Mouse (Mus musculus) yolk sac, embryonic 10.5 days (tissue): ENCODE data around the gene Trp53bp2.

ENCODE experiments used
- DNase-seq: peaks from one replicate; pipeline ENCODE4 v3.0.0-alpha.2; 2017; ENCODE audit warnings: low spot score

The Trp53bp2 gene

GRCm38 (mm10) chr1:182500224-182500623 is 91.3 kb downstream of the Trp53bp2 start:
- no peak for DNase-seq

GRCm38 (mm10) chr1:182500843-182501242 is 91.9 kb downstream of the Trp53bp2 start:
- no peak for DNase-seq

GRCm38 (mm10) chr1:182501815-182502405 is 92.9 kb downstream of the Trp53bp2 start:
- no peak for DNase-seq

- DNase-seq: no peak
These were observed 93.6 kb downstream of the Trp53bp2 start for GRCm38 (mm10) chr1:182502491-182503050.

- DNase-seq: no peak
These were observed 94.4 kb downstream of the Trp53bp2 start for GRCm38 (mm10) chr1:182503206-182503900.

- no peak for DNase-seq
These were observed 95.3 kb downstream of the Trp53bp2 start for GRCm38 (mm10) chr1:182504223-182504622.

GRCm38 (mm10) chr1:182505291-182505690 is 96.3 kb downstream of the Trp53bp2 start:
- DNase-seq: no peak

GRCm38 (mm10) chr1:182506229-182506986 is 97.4 kb downstream of the Trp53bp2 start:
- DNase-seq: peak; percentile 72

GRCm38 (mm10) chr1:182509110-182509797 is 100.3 kb downstream of the Trp53bp2 start:
- no peak for DNase-seq

- no peak for DNase-seq
These were observed 102.1 kb downstream of the Trp53bp2 start for GRCm38 (mm10) chr1:182511073-182511472.

GRCm38 (mm10) chr1:182511778-182512177 is 102.8 kb downstream of the Trp53bp2 start:
- DNase-seq: no peak
